1 mouse cellular context compared by ENCODE assay signal in genomic region chr19:28011718-28012499, GRCm38 (mm10).
A peak's percentile ranks its signal among the peaks of the same experiment; 100 is the strongest.
TF ChIP-seq lines count a peak whose summit lies in the region.

No protein-coding gene starts in this region.

TF ChIP-seq in MEL, 35 proteins besides CTCF, POLR2A, EP300 and RAD21 (continued from another document):
- no peak for TF ChIP-seq CHD2 (IDR thresholded peaks at IDR 0.05; ENCODE audit: low read length)
- TF ChIP-seq JUND (IDR thresholded peaks at IDR 0.05; ENCODE audit: low read depth, low read length), result no peak
- peak; percentile 96 for TF ChIP-seq MAZ (IDR thresholded peaks at IDR 0.05; ENCODE audit: low read depth, low read length)
- peak; percentile 14; the same call in 1 of the 2 replicates for TF ChIP-seq POLR2AphosphoS2 (IDR thresholded peaks at IDR 0.05; ENCODE audit: low read length)
- TF ChIP-seq CHD1 (IDR thresholded peaks at IDR 0.05; ENCODE audit: low read depth, low read length), result peak; percentile 68
- TF ChIP-seq KAT2A (conservative IDR thresholded peaks at IDR 0.05; ENCODE audit: low read depth, low read length), result no peak; the same call in 1 of the 2 replicates
- TF ChIP-seq POLR2AphosphoS5 (IDR thresholded peaks at IDR 0.05; ENCODE audit: borderline replicate concordance, low read depth, low read length), result no peak; the same call in 1 of the 2 replicates
- no peak for TF ChIP-seq ZC3H11A (IDR thresholded peaks at IDR 0.05; ENCODE audit: low read depth, low read length)
- peak; percentile 37; the same call in 1 of the 2 replicates for TF ChIP-seq TBP (IDR thresholded peaks at IDR 0.05; ENCODE audit: low read depth, low read length)
- TF ChIP-seq USF2 (IDR thresholded peaks at IDR 0.05; ENCODE audit: borderline replicate concordance in 1 of 2, insufficient read depth in 1 of 2, low read depth in 1 of 2, low read length in 2 of 2), result no peak
